13 mouse cellular contexts compared by ENCODE assay signal in the genomic region with DNA sequence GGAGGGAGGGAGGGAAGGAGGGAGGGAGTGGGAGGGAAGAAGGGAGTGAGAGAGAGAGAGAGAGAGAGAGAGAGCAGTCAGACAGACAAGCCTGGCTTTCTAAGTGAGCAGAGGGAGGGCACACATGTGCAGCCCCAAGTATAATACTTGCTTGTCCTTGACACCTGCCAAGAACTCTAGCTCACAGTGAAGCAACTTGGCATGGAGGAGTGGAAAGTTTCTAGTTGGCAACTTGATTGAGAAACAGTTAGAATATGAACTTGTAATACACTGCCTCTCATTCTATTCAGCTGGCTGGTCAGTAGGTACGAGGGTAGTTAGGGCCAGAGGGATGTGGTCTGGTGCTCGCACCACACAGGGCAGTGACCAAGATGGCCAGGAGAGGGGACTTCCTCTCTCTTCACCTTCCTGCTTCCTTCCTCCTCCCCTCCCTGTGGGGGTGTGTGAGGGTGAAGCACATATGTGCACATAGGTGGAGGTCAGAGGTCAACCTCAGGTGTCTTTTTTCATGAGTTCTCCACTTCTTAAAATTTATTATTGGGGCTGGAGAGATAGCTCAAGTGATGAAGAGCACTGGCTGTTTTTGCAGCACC. TPM values are rescaled to one million over a fixed set of nuclear protein-coding genes. Genes with fewer than 3 reads are reported as not detected.
DNase-seq lines count a peak whose midpoint lies in the region; ATAC-seq and TF ChIP-seq lines count a peak whose summit lies in the region.
"Had no signal": no experiment of that assay in that cellular context is flagged by ENCODE, and none has a peak within 500 bp of the region (broad histone marks: within the 10 kb centered on the region; RNA-seq: fewer than 3 reads in every experiment).

No protein-coding gene starts in this region.

- TF ChIP-seq CTCF in layer of hippocampus, adult 2 months (conservative IDR thresholded peaks at IDR 0.05): no peak

- H3K27ac ChIP-seq in layer of hippocampus, adult 2 months: peak overlapping the region; percentile 43; the same call in 1 of the 2 replicates
- H3K27ac ChIP-seq: kidney, postnatal 0 days; limb, embryonic 12.5 days; neural tube, embryonic 13.5 days had no signal

- no peak for DNase-seq in layer of hippocampus, adult 2 months (ENCODE audit: low spot score in 2 of 2)
- no peak for DNase-seq in layer of hippocampus, postnatal 36 days
- DNase-seq in adrenal gland, postnatal 14 days: peak; percentile 78
- peak; percentile 54 to 80 for DNase-seq in heart, adult 9 months (ENCODE audit: low spot score in 2 of 2)
- no peak for DNase-seq in urinary bladder, postnatal 14 days (ENCODE audit: low spot score)
- no peak for DNase-seq in spleen, postnatal 36 days (ENCODE audit: low spot score in 2 of 2)
- DNase-seq: spleen, adult 18-20 months; thymus, postnatal 4 days had no signal

- no peak overlapping the region for H3K4me3 ChIP-seq in layer of hippocampus, adult 2 months
- H3K4me3 ChIP-seq: limb, embryonic 12.5 days; neural tube, embryonic 13.5 days had no signal

- ATAC-seq in megakaryocyte, adult 5-6 weeks (ENCODE audit: poor library complexity, severe bottlenecking): peak; percentile 77

RNA-seq across cellular contexts. Expression of a gene that starts 20.8 kb away (rescaled TPM):
- total RNA-seq in layer of hippocampus, adult 2 months (2021): 1 to 10 TPM; 4.3 to 5.2 TPM
- 1 to 10 TPM; 6.2 to 9.9 TPM for total RNA-seq in layer of hippocampus, postnatal 36 days (2021)
- 19.7 and 19.9 TPM in 2 replicates for total RNA-seq in adrenal gland, postnatal 14 days (2021)
- total RNA-seq in megakaryocyte, adult 5-6 weeks (2015): 4.6 and 5.6 TPM in 2 replicates
- 4.6 and 6.6 TPM in 2 replicates for total RNA-seq in megakaryocyte, adult 5-6 weeks (2017)

RNA-seq across cellular contexts. Expression of a gene that starts 28.8 kb away (rescaled TPM):
- total RNA-seq in layer of hippocampus, adult 2 months (2021): not detected
- not detected for total RNA-seq in layer of hippocampus, postnatal 36 days (2021)
- total RNA-seq in adrenal gland, postnatal 14 days (2021): not detected in 2 replicates
- not detected in 2 replicates for total RNA-seq in megakaryocyte, adult 5-6 weeks (2015)
- total RNA-seq in megakaryocyte, adult 5-6 weeks (2017): not detected in 2 replicates
- total RNA-seq: gastrocnemius, postnatal 4 days had no signal

RNA-seq across cellular contexts. Expression of a gene that starts 31.8 kb away (rescaled TPM):
- 1 to 10 TPM; 1.8 to 2.8 TPM for total RNA-seq in layer of hippocampus, adult 2 months (2021)
- 1 to 10 TPM; 1.7 TPM for total RNA-seq in layer of hippocampus, postnatal 36 days (2021)
- 0.11 and 0.15 TPM in 2 replicates for total RNA-seq in adrenal gland, postnatal 14 days (2021)
- not detected in 2 replicates for total RNA-seq in megakaryocyte, adult 5-6 weeks (2015)
- total RNA-seq in megakaryocyte, adult 5-6 weeks (2017): not detected in 2 replicates

RNA-seq across cellular contexts. Expression of a gene that starts 53.5 kb away (rescaled TPM):
- 100 to 1,000 TPM; 137 to 148 TPM for total RNA-seq in layer of hippocampus, adult 2 months (2021)
- 100 to 1,000 TPM; 143 to 149 TPM for total RNA-seq in layer of hippocampus, postnatal 36 days (2021)
- total RNA-seq in adrenal gland, postnatal 14 days (2021): 170 and 175 TPM in 2 replicates
- 167 and 170 TPM in 2 replicates for total RNA-seq in megakaryocyte, adult 5-6 weeks (2015)
- total RNA-seq in megakaryocyte, adult 5-6 weeks (2017): 136 and 142 TPM in 2 replicates

RNA-seq across cellular contexts. Expression of a gene that starts 59.0 kb away (rescaled TPM):
- 10 to 100 TPM; 11.6 to 13.8 TPM for total RNA-seq in layer of hippocampus, adult 2 months (2021)
- 10 to 100 TPM; 11.7 to 12.7 TPM for total RNA-seq in layer of hippocampus, postnatal 36 days (2021)
- 72.8 and 74.6 TPM in 2 replicates for total RNA-seq in adrenal gland, postnatal 14 days (2021)
- total RNA-seq in megakaryocyte, adult 5-6 weeks (2015): 40.9 and 47.6 TPM in 2 replicates
- 50.6 and 53.2 TPM in 2 replicates for total RNA-seq in megakaryocyte, adult 5-6 weeks (2017)

Comparison
In these comparisons a context has a peak if more than half of its experiments do, and no peak if none do; other contexts are left out.
1. DNase-seq: peak in adrenal gland, postnatal 14 days (single experiment) and heart, adult 9 months (2 of 2); none in layer of hippocampus, adult 2 months (0 of 2), layer of hippocampus, postnatal 36 days (0 of 2), urinary bladder, postnatal 14 days (single experiment) and spleen, postnatal 36 days (0 of 2).